Mouse (Mus musculus): ENCODE measurements around the gene Nid1. TPM values are rescaled to one million over a fixed set of nuclear protein-coding genes. Genes with fewer than 3 reads are reported as not detected.

Nid1 gene
- 0.93 and 1.3 TPM in 2 replicates for polyA plus RNA-seq (2021; fragmentation: Nextera tagmentation)
- long read RNA-seq, experiment 1, partial matches to known transcripts: 1 of 1 reads
- long read RNA-seq, experiment 1, other reads (novel, unspliced or antisense): 0 of 1 reads
- long read RNA-seq, experiment 2, partial matches to known transcripts: 2 of 2 reads
- long read RNA-seq, experiment 2, other reads (novel, unspliced or antisense): 0 of 2 reads

GRCm38 (mm10) chr13:13437460-13438015 lies at the start of gene Nid1:
TSS of gene Nid1 (plus strand) at chr13:13437551.

GRCm38 (mm10) chr13:13393228-13394095 lies 43.9 kb upstream of the Nid1 start, which contains the start of gene Gpr137b:
TSS of gene Gpr137b (minus strand) at chr13:13394014.

Other genes with a start within 250 kb of the Nid1 start
- 8.9 and 11.0 TPM in 2 replicates for gene Gpr137b, start 43.5 kb upstream of the Nid1 start, polyA plus RNA-seq (2021; fragmentation: Nextera tagmentation)
- gene Lyst, start 152.8 kb downstream of the Nid1 start, polyA plus RNA-seq (2021; fragmentation: Nextera tagmentation): 6.9 and 7.4 TPM in 2 replicates